Mouse (Mus musculus) liver, embryonic 12.5 days (tissue): ENCODE results near the gene Neurog2. TPM values are rescaled to one million over a fixed set of nuclear protein-coding genes. Genes with fewer than 3 reads are reported as not detected.

Experiments
- ATAC-seq: fragments of 200-750 bp; cut with Nextera tagmentation; 2 replicates; pipeline ENCODE4 v1.8.0; 2017; ENCODE audit warnings: moderate number of reproducible peaks, mild to moderate bottlenecking, moderate library complexity
- H3K27ac ChIP-seq: fragments of 300-500 bp; sonication (generic); 2 replicates; pipeline ENCODE4 v1.5.1; 2016; ENCODE audit warnings: mild to moderate bottlenecking
- H3K27me3 ChIP-seq: fragments of 300-500 bp; sonication (generic); replicated peaks from 2 replicates; pipeline ENCODE4 v1.6.1; 2016; ENCODE audit warnings: mild to moderate bottlenecking, moderate library complexity
- H3K36me3 ChIP-seq: fragments of 300-500 bp; sonication (generic); 2 replicates; pipeline ENCODE4 v1.6.1; 2016; ENCODE audit warnings: mild to moderate bottlenecking, moderate library complexity
- H3K4me1 ChIP-seq: fragments of 300-500 bp; sonication (generic); 2 replicates; pipeline ENCODE4 v1.6.1; 2016
- H3K4me2 ChIP-seq: fragments of 300-500 bp; sonication (generic); 2 replicates; pipeline ENCODE4 v1.6.1; 2016; ENCODE audit warnings: mild to moderate bottlenecking, moderate library complexity
- H3K4me3 ChIP-seq: fragments of 300-500 bp; sonication (generic); 2 replicates; pipeline ENCODE4 v1.5.1; 2016; ENCODE audit warnings: mild to moderate bottlenecking, moderate library complexity
- H3K9ac ChIP-seq: fragments of 300-500 bp; sonication (generic); 2 replicates; pipeline ENCODE4 v1.6.1; 2016; ENCODE audit warnings: mild to moderate bottlenecking, moderate library complexity
- H3K9me3 ChIP-seq: fragments of 300-500 bp; sonication (generic); replicated peaks from 2 replicates; pipeline ENCODE4 v1.6.1; 2016; ENCODE audit warnings: mild to moderate bottlenecking, moderate library complexity
- WGBS: fragments of 180-500 bp; shearing (Covaris S2); methylation state at CpG from one replicate; pipeline ENCODE4 v1.1.7; 2016; ENCODE audit not compliant: insufficient replicate concordance; 5-methylcytosine and 5-hydroxymethylcytosine counted together
- polyA plus RNA-seq: library from polyadenylated mRNA; unstranded; fragments of >200 nt; fragmentation: Nextera tagmentation; extraction: Ambion mirVana; gene quantifications from 2 replicates; pipeline ENCODE4 v1.2.1, GENCODE M21; 2016

Neurog2 gene
- polyA plus RNA-seq, 1 experiment from 2014 or later, result not detected

DNA sequence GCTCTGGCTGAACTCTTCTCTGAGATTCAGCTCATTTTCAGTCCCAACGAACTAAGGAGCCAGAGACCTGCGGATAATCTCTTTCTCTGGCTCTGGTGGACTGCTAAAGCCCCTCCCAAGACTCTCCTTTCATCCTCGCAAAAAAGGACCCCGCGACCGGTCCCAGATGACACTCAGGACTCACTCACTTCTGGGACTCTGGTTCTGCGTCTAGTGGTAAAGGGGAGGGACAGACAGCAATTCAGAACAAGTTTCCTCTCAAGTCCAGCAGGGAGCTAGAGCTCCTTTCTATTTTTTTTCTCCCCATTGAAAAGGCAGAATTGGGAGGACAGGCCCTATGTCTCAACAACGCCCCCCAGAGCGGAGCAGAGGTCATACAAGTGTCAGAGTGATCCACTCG, 1.4 kb upstream of the Neurog2 start:
- no peak overlapping the region for H3K27ac ChIP-seq
- H3K9ac ChIP-seq, result no peak overlapping the region
- H3K4me2 ChIP-seq, result no peak overlapping the region
- peaks cover 25% of the 10 kb centered on the region for H3K4me1 ChIP-seq
- H3K36me3 ChIP-seq, result no peaks in the 10 kb centered on the region
- 3% methylated on average over 10 of the region's 10 CpGs for WGBS
- no peak for ATAC-seq
- no peak overlapping the region for H3K4me3 ChIP-seq
- no peaks in the 10 kb centered on the region for H3K9me3 ChIP-seq
- H3K27me3 ChIP-seq, result peaks cover 95% of the 10 kb centered on the region

DNA sequence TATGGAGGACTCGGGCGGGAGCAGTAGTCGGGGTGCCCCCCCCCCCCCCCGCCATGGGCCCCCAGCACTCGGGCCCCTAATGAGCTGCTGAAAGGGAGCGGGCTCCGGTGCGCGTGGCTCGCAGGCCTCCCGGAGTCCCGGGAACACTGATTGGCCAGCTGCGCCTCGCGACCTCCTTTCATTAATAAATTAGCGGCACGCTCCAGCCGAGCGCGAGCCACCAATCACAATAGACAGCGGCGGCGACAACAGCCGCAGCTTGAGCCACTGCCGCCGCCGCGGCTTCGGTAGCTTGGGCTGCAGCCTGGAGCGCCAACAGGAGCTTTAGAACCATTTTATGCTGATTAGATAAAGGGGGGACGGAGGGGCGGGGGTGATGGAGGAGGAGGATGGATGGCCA, 404 bp upstream of the Neurog2 start:
- H3K9me3 ChIP-seq, result no peaks in the 10 kb centered on the region
- H3K4me3 ChIP-seq, result peak overlapping the region; percentile 36
- peak overlapping the region; percentile 62 for H3K4me2 ChIP-seq
- no peaks in the 10 kb centered on the region for H3K36me3 ChIP-seq
- ATAC-seq, result no peak
- peaks cover 25% of the 10 kb centered on the region for H3K4me1 ChIP-seq
- H3K27ac ChIP-seq, result no peak overlapping the region
- H3K27me3 ChIP-seq, result peaks cover 95% of the 10 kb centered on the region
- H3K9ac ChIP-seq, result no peak overlapping the region
- WGBS, result under 1% methylated on average over 30 of the region's 32 CpGs

DNA sequence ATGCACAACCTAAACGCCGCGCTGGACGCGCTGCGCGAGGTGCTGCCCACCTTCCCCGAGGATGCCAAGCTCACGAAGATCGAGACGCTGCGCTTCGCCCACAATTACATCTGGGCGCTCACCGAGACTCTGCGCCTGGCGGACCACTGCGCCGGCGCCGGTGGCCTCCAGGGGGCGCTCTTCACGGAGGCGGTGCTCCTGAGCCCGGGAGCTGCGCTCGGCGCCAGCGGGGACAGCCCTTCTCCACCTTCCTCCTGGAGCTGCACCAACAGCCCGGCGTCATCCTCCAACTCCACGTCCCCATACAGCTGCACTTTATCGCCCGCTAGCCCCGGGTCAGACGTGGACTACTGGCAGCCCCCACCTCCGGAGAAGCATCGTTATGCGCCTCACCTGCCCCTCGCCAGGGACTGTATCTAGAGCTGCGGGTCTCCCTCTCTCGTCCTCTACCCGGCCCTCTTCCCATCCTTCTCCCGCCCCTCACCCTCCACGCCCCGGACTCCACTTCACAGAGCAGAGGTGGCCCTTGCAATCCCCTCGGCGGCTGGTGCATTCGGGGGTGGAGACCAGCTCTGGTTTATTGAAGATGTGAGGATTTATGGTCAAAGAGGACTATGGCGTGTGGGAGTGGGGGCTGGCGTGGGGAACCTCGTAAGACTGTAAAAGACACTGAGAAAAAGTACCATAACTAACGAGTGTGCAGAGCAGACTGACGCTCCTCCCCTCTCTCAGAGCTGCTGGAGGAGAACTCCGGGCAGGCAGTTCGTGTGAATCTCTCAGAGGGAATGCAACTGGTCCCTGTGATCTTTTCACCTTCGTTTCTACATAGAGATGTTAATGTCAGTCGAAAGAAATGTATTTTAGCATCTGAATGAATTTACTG, 1.4 kb downstream of the Neurog2 start:
- Histone ChIP-seq H3K27ac (no peak overlapping the region), H3K27me3 (peaks cover 97% of the 10 kb centered on the region), H3K9me3 (no peaks in the 10 kb centered on the region), H3K9ac (no peak overlapping the region), H3K36me3 (no peaks in the 10 kb centered on the region), H3K4me1 (peaks cover 25% of the 10 kb centered on the region), H3K4me3 (peak overlapping the region; percentile 36), H3K4me2 (peak overlapping the region; percentile 62)
- WGBS, result 2% methylated on average over 58 of the region's 58 CpGs
- peak; percentile 66 for ATAC-seq

DNA sequence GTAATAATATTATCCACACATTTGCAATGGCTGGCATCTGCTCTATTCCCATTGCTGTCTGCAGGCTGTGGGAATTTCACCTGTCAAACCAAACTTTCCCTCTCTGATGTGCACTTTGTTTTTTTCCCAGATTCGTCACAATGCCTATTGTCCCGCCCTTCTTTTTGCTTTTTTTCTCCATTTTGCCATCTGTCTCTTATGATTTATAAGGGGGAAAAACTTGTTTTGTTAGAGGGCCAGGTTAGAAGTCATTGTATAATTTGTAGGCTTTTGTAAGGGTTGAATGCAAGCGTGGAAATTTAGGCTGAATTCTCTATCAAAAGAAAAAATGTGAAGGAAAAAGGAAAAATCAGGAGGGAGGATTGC, 2.0 kb downstream of the Neurog2 start:
- no peak overlapping the region for H3K27ac ChIP-seq
- 8% methylated on average over 3 of the region's 3 CpGs for WGBS
- ATAC-seq, result no peak
- H3K36me3 ChIP-seq, result no peaks in the 10 kb centered on the region
- no peak overlapping the region for H3K9ac ChIP-seq
- H3K9me3 ChIP-seq, result no peaks in the 10 kb centered on the region
- peaks cover 25% of the 10 kb centered on the region for H3K4me1 ChIP-seq
- H3K4me3 ChIP-seq, result no peak overlapping the region
- H3K27me3 ChIP-seq, result peaks cover 97% of the 10 kb centered on the region
- no peak overlapping the region for H3K4me2 ChIP-seq

DNA sequence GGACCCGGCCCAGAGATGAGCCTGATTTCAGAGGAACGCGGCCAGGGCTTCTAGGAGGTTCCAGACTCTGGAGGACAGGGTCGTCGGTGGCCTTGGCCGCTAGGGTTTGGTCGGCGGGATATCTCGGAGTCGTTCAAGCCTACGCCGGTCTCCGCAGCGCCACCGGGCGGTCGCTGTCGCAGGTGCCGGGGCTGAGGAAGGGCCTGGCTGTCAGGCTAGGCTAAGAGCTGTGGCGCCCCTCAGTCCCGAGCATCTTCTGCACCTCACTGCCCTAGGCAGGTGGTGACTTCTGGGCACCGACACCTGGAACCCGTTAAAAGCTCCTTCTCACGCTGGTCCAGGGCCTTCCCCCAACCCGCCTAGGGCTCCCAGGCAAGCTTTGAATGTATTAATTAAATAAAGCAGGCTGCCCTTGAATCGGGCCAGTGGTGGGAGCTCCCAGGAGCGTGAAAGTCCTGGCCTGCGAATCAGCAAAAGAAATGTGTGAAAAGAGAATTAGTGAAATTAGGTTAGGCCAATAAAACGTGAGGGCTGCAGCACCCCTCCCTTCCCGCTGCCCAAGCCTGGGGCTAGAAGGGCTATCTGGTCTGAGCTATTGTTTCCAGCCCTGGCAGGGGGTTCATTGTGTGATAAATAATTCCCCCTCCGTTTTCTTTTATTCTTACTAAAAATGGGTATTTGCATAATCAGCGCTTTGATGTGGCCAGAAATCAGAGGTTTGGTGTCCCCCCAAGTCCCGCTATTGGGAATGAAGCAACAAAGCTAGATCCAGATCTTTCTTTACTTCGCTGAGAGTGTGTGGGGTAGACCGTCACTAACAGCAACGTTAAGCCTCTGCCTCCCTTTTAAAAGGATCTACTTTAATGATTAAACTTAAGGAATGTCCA, 7.2 kb downstream of the Neurog2 start:
- Histone ChIP-seq H3K4me3 (no peak overlapping the region), H3K4me1 (no peaks in the 10 kb centered on the region), H3K27me3 (peaks cover 94% of the 10 kb centered on the region), H3K4me2 (no peak overlapping the region), H3K9me3 (no peaks in the 10 kb centered on the region), H3K36me3 (no peaks in the 10 kb centered on the region), H3K27ac (no peak overlapping the region), H3K9ac (no peak overlapping the region)
- peak; percentile 47; the same call in 1 of the 2 replicates for ATAC-seq
- 3% methylated on average over 35 of the region's 36 CpGs for WGBS

DNA sequence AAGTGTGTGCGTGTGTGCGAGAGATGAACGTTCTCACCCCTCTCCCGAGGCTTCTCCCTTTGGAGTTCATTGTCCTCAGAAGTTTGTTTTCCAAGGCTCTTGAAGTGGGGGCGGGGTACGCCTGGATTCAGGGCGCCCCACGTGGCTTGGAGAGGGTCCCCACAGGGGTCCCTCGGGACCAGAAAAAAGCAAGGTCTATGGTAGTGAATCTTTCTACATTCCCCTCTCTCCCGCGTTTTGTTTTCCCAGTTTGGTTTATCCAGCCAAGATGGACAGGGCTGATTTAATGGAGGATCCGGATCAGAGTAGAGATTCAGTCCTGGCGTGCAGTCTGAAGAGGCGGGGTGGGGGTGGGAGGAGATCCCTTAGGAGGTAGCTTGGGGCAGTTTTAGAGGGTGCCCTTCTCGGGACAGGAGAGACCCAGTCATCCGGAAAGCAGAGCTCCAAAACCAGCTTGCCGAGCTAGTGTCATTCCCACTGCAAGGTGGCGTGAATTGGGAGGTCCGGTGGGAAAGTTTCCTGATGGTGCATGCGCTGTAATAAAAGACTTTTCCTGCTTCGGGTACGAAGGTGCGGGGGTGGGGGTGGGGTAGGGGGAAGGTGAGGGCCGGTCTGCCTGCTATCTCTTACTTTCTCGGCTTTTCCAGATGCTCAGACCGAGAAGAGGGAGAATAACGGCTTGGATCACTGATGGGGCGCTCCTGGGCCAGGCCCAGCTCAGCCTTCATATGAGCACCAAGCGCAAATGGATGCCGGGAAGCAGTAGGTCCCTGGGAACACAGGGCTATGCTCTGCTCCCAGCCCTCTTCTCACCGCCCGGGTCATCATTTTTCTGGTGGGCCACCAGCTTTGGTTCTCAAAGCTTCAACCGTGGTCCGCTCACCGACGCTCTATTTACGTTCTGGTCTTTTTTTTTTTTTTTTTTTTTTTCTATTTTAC, 8.1 kb downstream of the Neurog2 start:
- Histone ChIP-seq H3K9me3 (no peaks in the 10 kb centered on the region), H3K36me3 (no peaks in the 10 kb centered on the region), H3K4me3 (no peak overlapping the region), H3K27me3 (peaks cover 96% of the 10 kb centered on the region), H3K27ac (no peak overlapping the region), H3K4me2 (no peak overlapping the region), H3K9ac (no peak overlapping the region), H3K4me1 (no peaks in the 10 kb centered on the region)
- ATAC-seq, result no peak
- WGBS, result 9% methylated on average over 37 of the region's 37 CpGs

DNA sequence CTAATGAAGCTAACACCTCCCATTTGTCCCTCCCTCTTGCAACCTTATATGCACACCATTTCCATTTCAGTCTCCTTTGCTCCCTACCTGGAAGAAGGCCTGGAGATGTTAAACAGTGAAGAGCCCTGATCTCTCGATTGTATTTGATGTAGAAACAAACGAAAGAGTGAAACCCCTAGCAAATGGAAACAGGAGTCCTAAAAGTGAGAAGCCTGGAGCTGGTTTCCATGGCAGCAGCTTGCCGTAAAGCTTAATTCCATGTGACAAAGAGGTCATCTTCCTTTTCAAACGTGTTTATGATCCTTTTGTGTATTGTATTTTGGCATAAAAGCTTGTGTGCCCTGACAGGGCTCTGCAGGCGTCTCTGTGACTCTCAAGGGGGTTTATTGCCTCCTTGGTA, 9.3 kb downstream of the Neurog2 start:
- H3K27me3 ChIP-seq, result peaks cover 95% of the 10 kb centered on the region
- no peaks in the 10 kb centered on the region for H3K36me3 ChIP-seq
- H3K4me2 ChIP-seq, result no peak overlapping the region
- H3K9me3 ChIP-seq, result no peaks in the 10 kb centered on the region
- no peak for ATAC-seq
- H3K9ac ChIP-seq, result no peak overlapping the region
- WGBS, result 15% methylated on average over 5 of the region's 5 CpGs
- H3K4me1 ChIP-seq, result no peaks in the 10 kb centered on the region
- H3K27ac ChIP-seq, result no peak overlapping the region
- no peak overlapping the region for H3K4me3 ChIP-seq

DNA sequence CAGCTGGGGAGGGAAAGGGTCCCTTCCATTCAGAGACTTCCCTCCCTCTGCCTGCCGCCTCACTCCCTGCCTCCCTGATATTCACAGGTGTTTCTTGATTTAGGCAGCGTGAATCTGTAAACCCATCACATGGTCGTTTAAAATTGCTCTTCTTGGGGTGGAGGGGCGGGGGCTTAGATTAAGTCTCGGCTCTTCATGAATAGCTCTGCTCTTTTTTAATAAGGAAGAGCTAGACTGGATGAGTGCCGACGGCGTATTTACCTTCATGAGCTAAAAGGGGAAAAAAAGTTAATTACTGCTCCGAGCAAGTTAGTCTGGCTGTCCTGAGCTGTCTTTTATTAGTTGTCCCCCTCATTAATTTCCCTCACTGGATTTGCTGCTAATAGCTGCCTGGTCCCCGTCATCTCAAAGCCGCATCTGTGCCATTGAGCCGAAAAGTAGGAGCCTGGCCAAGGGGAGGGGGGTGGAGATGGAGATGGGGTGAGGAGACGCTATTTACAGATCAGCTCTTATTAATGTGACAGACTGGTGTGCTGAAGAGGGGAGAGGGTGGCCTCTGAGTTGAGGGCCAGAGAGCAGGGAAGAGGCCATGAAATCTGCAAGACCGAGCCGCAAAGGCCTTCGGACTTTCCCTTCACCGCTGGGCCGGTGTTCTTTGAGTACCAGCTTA, 13.4 kb downstream of the Neurog2 start:
- Histone ChIP-seq H3K27me3 (peaks cover 55% of the 10 kb centered on the region), H3K4me3 (no peak overlapping the region), H3K4me2 (no peak overlapping the region), H3K9me3 (no peaks in the 10 kb centered on the region), H3K36me3 (no peaks in the 10 kb centered on the region), H3K4me1 (no peaks in the 10 kb centered on the region), H3K27ac (no peak overlapping the region), H3K9ac (no peak overlapping the region)
- no peak for ATAC-seq
- 54% methylated on average over 18 of the region's 18 CpGs for WGBS

DNA sequence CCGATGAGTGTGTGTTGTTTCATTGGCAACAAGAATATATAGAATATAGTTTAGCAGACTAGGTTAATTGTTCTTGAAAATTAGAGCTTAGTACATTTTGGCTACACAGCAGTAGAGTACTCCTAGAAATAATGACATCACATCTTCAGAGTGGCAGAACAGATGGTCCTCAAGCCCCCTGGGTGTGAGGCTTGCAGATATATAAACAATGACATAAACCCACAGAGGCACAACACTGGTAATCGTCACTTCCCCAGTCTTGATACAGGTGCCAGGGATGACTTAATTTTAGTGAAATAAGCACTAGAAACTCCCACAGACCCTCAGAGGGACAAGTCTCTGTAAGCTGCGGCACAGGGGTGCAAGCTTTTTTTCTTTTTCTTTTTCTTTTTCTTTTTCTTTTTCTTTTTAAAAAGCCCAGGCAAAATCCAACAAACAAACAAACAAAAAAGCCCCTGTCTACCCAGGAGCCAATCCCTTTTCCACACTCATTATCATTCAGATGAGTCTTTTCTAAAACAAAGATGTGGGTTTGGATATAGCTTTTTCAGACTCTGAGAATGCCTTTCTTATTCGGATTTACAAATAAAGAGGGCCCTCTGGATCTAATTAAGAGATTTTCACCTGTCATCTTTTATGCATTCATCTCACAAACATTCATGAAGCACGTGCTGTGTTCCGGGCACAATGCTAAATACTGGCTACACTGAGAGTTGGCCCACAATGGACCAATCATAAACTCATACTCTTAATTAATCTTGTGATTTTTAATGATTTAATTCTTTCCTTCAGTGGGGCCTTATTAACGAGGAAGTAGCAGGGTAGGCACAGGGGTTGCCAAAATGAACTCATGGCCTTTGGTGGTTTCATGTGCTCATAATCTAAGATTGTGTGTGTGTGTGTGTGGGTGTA, 19.1 kb downstream of the Neurog2 start:
- H3K4me3 ChIP-seq, result no peak overlapping the region
- ATAC-seq, result no peak
- no peaks in the 10 kb centered on the region for H3K9me3 ChIP-seq
- WGBS, result 51% methylated on average over 7 of the region's 7 CpGs
- no peak overlapping the region for H3K9ac ChIP-seq
- no peaks in the 10 kb centered on the region for H3K4me1 ChIP-seq
- peaks cover 1% of the 10 kb centered on the region; the same call in 1 of the 2 replicates for H3K27me3 ChIP-seq
- no peaks in the 10 kb centered on the region for H3K36me3 ChIP-seq
- no peak overlapping the region for H3K27ac ChIP-seq
- no peak overlapping the region for H3K4me2 ChIP-seq

DNA sequence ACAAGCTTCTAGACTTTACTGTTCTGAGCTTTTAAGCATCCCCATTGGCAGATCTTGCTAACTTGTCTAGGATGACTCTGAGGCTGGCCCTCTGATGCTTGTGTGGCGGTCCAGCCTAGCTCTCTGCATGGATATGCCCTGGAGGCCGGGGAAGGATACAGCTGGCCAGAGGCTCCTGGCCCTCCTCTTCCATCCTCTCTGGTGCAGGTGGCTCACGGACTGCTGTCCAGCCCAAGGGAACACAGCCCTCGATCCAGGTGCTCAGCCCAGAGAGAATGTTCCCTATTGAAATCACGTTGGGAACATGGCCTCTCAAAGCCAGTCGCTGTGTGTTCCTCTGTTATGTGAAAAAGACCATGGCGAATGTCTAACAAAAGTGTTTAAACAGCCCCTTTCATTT, 27.8 kb downstream of the Neurog2 start:
- Histone ChIP-seq H3K27ac (no peak overlapping the region), H3K4me3 (no peak overlapping the region), H3K27me3 (no peaks in the 10 kb centered on the region), H3K36me3 (no peaks in the 10 kb centered on the region), H3K9me3 (no peaks in the 10 kb centered on the region), H3K4me2 (no peak overlapping the region), H3K4me1 (no peaks in the 10 kb centered on the region), H3K9ac (no peak overlapping the region)
- ATAC-seq, result no peak
- WGBS, result 64% methylated on average over 7 of the region's 7 CpGs
